Mouse (Mus musculus): Measurements from ENCODE around the gene Ranbp1.

Ranbp1 gene

GRCm38 (mm10) chr16:18234671-18235388, 13.7 kb downstream of the Ranbp1 start, which contains the start of gene Zdhhc8:
Zdhhc8 (minus strand) TSS chr16:18235136.
- peak; percentile 80 for DNase-seq (ENCODE audit: low spot score)

GRCm38 (mm10) chr16:18233919-18234670, 14.4 kb downstream of the Ranbp1 start:
- DNase-seq (ENCODE audit: low spot score), result no peak

- DNase-seq (ENCODE audit: low spot score), result no peak
These were observed 15.1 kb downstream of the Ranbp1 start for GRCm38 (mm10) chr16:18233451-18233850.

GRCm38 (mm10) chr16:18231451-18231850, 17.1 kb downstream of the Ranbp1 start:
- no peak for DNase-seq (ENCODE audit: low spot score)

GRCm38 (mm10) chr16:18231047-18231446, 17.5 kb downstream of the Ranbp1 start:
- no peak for DNase-seq (ENCODE audit: low spot score)

- no peak for DNase-seq (ENCODE audit: low spot score)
These were observed 17.9 kb downstream of the Ranbp1 start for GRCm38 (mm10) chr16:18230617-18231016.

- DNase-seq (ENCODE audit: low spot score), result no peak
These were observed 18.9 kb downstream of the Ranbp1 start for GRCm38 (mm10) chr16:18229622-18230021.

GRCm38 (mm10) chr16:18228856-18229255, 19.7 kb downstream of the Ranbp1 start:
- no peak for DNase-seq (ENCODE audit: low spot score)

GRCm38 (mm10) chr16:18227897-18228422, 20.6 kb downstream of the Ranbp1 start:
- no peak for DNase-seq (ENCODE audit: low spot score)

- DNase-seq (ENCODE audit: low spot score), result no peak
These were observed 21.3 kb downstream of the Ranbp1 start for GRCm38 (mm10) chr16:18227187-18227586.

- DNase-seq (ENCODE audit: low spot score), result no peak
These were observed 26.3 kb downstream of the Ranbp1 start for GRCm38 (mm10) chr16:18222188-18222587.

- no peak for DNase-seq (ENCODE audit: low spot score)
These were observed 27.0 kb downstream of the Ranbp1 start for GRCm38 (mm10) chr16:18221543-18221898.

- DNase-seq (ENCODE audit: low spot score), result no peak
These were observed 27.5 kb downstream of the Ranbp1 start for GRCm38 (mm10) chr16:18220856-18221542.

GRCm38 (mm10) chr16:18220001-18220400, 28.5 kb downstream of the Ranbp1 start:
- DNase-seq (ENCODE audit: low spot score), result no peak

- DNase-seq (ENCODE audit: low spot score), result no peak
These were observed 29.9 kb downstream of the Ranbp1 start for GRCm38 (mm10) chr16:18218580-18218996.

- no peak for DNase-seq (ENCODE audit: low spot score)
These were observed 31.0 kb downstream of the Ranbp1 start, which contains the start of gene Ccdc188 for GRCm38 (mm10) chr16:18217579-18217978. Ccdc188 (plus strand) TSS chr16:18217879.

GRCm38 (mm10) chr16:18214858-18215257, 33.7 kb downstream of the Ranbp1 start:
- DNase-seq (ENCODE audit: low spot score), result no peak

GRCm38 (mm10) chr16:18213689-18214088, 34.8 kb downstream of the Ranbp1 start:
- no peak for DNase-seq (ENCODE audit: low spot score)

- DNase-seq (ENCODE audit: low spot score), result peak; percentile 68
These were observed 36.9 kb downstream of the Ranbp1 start for GRCm38 (mm10) chr16:18211417-18212171.

GRCm38 (mm10) chr16:18210701-18211416, 37.7 kb downstream of the Ranbp1 start:
- DNase-seq (ENCODE audit: low spot score), result peak; percentile 52

All from lung, postnatal 25 days (tissue).